Mouse (Mus musculus): ENCODE data around the gene Zfp319. TPM values are rescaled to one million over a fixed set of nuclear protein-coding genes. Genes with fewer than 3 reads are reported as not detected.

Zfp319 gene
- polyA plus RNA-seq, 1 experiment = 4.3 TPM

GRCm38 (mm10) chr8:95281493-95281892 lies 50.3 kb downstream of the Zfp319 start:
- Histone ChIP-seq H3K4me1 (0 out of 2 replicates have a peak, but pooled peaks cover 3% of the 10 kb centered on the region), H3K9me3 (peaks cover 21% of the 10 kb centered on the region), H3K36me3 (replicated peaks; ENCODE audit: low read length) (no peaks in the 10 kb centered on the region), H3K4me3 (replicated peaks) (no peak overlapping the region), H3K27me3 (replicated peaks) (peaks cover 45% of the 10 kb centered on the region)
- TF ChIP-seq FLI1 (IDR thresholded peaks at IDR 0.05; ENCODE audit: low read length) (no peak), GATA1 (IDR thresholded peaks at IDR 0.05; ENCODE audit: borderline replicate concordance, low read length) (no peak)

Other genes starting within 250 kb of the Zfp319 start
- gene Kifc3, start 129.1 kb downstream of the Zfp319 start, polyA plus RNA-seq (2012; ENCODE audit: insufficient read depth, low replicate concordance) = 53.9 and 60.5 TPM in 2 replicates
- gene Cngb1, start 25.4 kb downstream of the Zfp319 start, polyA plus RNA-seq (2012; ENCODE audit: insufficient read depth, low replicate concordance) = 0.34 and 0.82 TPM in 2 replicates
- gene Tepp, start 21.4 kb downstream of the Zfp319 start, polyA plus RNA-seq (2012; ENCODE audit: insufficient read depth, low replicate concordance) = not detected in 2 replicates
- 14.1 and 29.0 TPM in 2 replicates for gene Usb1, start 334 bp upstream of the Zfp319 start, polyA plus RNA-seq (2012; ENCODE audit: insufficient read depth, low replicate concordance)
- gene Mmp15, start 20.3 kb upstream of the Zfp319 start, polyA plus RNA-seq (2012; ENCODE audit: insufficient read depth, low replicate concordance) = 0.27 TPM in 1 of 2 replicates, not detected in the other
- gene Cfap20, start 102.9 kb upstream of the Zfp319 start, polyA plus RNA-seq (2012; ENCODE audit: insufficient read depth, low replicate concordance) = 12.7 and 20.4 TPM in 2 replicates
- 6.6 and 7.8 TPM in 2 replicates for gene Csnk2a2, start 158.1 kb upstream of the Zfp319 start, polyA plus RNA-seq (2012; ENCODE audit: insufficient read depth, low replicate concordance)
- not detected in 2 replicates for gene Ccdc113, start 202.1 kb upstream of the Zfp319 start, polyA plus RNA-seq (2012; ENCODE audit: insufficient read depth, low replicate concordance)
- 0.79 TPM in 1 of 2 replicates, not detected in the other for gene Prss54, start 244.4 kb upstream of the Zfp319 start, polyA plus RNA-seq (2012; ENCODE audit: insufficient read depth, low replicate concordance)